Mouse (Mus musculus) lung, postnatal 0 days (tissue): Measurements from ENCODE around the gene Ehmt1.

ENCODE experiments used
- CTCF ChIP-seq: IDR thresholded peaks from 2 replicates; pipeline ENCODE4 v1.5.1; 2016; ENCODE audit warnings: antibody characterized with exemption, mild to moderate bottlenecking
- EP300 ChIP-seq: IDR thresholded peaks from 2 replicates; pipeline ENCODE4 v1.6.1; 2016; ENCODE audit warnings: antibody characterized with exemption, mild to moderate bottlenecking, control low read depth

DNA sequence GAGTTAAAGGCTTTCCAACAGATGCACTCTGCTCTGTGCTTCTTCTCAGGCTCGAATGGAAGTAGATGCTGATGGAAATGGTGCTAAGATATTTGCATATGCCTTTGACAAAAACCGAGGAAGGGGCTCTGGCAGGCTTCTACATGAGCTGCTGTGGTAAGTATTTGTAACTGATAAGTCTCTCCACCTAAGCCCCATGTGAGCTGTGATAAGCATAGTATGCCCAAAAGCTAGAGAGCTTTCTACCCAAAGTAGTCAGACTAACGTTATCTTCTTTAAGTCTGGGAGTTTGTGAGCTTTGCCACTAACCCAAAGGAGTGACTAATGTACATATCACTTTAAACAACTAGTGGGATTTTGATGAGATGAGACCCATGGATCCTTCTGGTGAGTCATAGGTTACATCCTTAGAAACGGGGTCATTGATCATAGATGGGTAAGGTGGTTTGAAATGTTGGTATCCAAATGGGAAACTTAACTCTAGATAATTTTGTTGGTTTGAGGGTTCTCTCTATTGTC, 33.2 kb upstream of the Ehmt1 start:
- TF ChIP-seq CTCF (no peak), EP300 (no peak)
